Mouse (Mus musculus): ENCODE data around the gene Prss27.

DNA sequence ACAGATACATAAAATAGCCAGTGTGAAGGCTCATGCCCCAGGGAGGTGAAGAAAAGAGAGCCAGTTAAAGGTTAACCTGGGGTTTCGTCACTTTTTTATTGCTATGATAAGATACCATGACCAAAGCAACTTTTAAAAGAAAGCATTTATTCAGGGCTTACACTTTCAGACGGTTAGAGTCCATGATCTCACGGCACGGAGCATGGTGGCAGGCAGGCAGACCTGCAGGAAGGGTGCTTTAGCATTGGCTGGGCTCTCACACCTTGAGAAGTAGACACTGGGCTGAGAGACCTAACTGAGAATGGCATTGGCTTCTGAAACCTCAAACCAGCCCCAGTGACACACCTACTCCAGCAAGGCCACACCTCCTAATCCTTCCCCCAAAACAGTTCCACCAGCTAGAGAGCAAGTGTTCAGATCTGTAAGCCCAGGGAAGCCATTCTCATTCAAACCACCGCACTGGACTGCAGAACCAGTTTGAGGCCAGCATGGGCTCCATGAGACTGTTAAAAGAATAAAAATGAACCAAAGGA is 23.4 kb upstream of the Prss27 start:
- no peak for TF ChIP-seq GATA1 (IDR thresholded peaks at IDR 0.05; ENCODE audit: borderline replicate concordance, low read length)
- no peak for TF ChIP-seq FLI1 (IDR thresholded peaks at IDR 0.05; ENCODE audit: low read length)

Measured in megakaryocyte, embryonic 14.5 days (primary cell).